Mouse (Mus musculus): ENCODE results near the gene Oxnad1.
"Not testable (repeated sequence)": the region's sequence is repeated elsewhere in the genome, so short reads cannot be mapped to it uniquely, and the experiment has no call there.

The Oxnad1 gene

DNA sequence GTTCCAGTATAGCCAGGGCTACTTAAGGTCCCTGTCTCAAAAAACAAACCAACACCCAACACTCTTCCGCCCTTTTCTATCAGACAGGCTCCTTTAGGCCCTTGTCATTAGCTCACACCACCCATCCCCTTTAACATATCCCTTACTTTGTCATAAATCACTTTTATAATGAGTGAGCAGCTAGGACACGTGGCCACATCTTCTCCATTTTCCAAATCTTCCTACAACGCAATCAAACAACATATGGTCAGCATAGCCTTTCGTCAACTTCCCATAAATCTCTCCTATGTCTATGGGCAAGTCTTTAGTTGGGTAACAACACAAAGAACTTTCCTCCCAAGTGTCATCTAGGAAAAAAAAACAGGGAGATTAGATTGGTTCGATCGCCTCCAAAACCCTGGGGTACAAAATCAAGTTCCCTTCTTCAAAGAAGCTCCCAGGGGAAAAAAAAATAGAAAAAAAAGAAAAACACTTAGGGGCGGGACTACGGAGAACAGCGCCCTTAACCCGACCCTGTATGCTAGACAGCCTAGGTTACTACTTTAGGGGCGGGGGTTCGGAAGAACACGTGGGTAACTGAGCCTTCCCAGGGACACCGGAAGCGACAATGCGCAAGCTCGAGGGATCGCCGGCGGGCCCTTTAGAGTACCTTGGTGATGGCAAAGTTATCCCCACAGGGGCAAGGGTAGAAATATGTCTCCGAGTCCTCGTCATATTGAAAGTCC lies at the start of gene Oxnad1:
Oxnad1 (plus strand) TSS at position 614 of the 725 bp plus-strand sequence.
- peak; percentile 94 for DNase-seq

DNA sequence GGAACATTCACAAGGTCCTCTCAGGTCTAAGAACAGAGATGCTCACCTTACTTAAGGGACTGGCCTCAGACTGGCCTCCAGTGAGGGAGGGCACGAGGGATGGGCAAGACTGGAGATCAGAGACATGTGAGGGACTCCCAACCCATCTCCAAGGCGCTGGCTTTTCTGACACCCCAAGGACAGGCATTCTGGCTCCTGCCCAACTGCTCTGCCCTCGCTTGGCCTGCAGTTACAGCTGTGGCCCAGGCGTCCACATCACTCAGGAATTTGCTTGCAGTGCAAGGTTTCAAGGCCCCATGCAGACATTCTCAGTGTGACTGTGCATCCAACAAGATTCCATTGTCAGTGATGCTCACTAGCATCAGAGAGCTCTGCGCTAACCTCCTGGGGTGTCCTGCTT lies 48.7 kb upstream of the Oxnad1 start:
- no peak for DNase-seq

DNA sequence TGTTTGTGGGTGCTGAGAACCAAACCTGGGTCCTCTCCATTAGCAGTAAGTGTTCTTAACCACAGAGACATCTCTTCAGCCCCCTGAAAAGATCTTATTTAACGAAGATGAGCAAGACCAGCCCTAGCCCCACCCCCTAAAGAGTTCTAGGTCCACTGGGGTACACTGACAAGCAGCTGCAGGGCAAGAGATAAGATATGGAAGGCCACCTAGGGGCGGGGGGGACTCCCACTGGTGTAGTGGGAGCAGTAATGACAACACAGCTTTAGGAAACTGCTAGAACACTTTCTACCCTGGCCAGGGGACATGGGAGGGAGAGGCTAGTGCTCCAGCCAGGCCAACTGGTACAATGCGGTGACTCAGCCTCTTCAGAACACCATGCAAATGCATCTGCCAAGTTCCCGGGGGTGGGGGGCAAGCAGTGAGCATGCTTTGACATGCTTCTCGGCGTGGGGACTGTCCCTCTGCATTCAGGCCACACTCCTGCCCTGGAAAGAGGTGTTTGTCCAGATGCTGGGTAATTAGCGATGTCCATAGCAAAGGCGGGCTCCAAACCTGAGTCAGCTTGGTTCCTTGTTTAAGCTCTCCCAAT lies 47.4 kb upstream of the Oxnad1 start:
- no peak for DNase-seq

- DNase-seq = no peak
Measured at GRCm38 (mm10) chr14:32042108-32042507, 43.1 kb upstream of the Oxnad1 start.

DNA sequence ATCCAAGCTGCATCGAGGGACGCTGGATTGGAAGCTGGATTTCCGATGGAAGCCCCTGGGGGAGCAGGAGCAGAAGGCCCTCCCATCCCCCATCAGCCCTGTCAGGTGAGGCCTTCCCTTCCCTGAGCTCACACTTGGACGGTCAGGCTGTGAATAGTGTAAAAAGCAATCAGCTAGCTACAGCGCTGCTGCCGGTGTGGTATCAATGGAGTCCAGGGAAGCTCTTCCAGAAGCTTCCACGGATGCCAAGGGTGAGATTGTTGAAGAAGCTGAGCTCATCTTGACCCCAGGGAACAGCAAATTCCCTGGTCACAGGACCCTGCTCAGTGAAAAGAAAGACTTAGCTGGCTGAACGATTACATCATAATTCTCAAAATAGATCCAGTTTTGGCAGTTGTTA lies 38.8 kb upstream of the Oxnad1 start:
- DNase-seq = no peak

DNA sequence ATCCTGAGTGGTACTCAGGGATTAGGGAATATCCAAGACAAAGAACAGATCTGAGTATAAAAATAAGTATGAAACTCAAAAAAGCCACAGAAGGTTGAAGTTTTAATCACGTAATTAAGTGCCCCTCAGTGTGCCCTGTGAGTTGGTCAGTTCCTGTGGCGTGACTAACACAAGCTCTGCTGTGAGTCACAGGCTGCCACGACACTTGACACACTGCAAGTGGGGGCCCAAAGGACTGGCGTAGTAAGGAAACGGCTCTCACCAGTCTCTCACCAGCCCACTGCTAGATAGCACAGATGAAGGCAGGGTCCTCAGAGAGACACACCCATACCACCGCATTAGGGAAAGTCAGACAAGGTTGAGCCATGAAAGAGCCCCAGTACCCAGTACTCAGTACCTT lies 35.0 kb upstream of the Oxnad1 start:
- no peak for DNase-seq

DNA sequence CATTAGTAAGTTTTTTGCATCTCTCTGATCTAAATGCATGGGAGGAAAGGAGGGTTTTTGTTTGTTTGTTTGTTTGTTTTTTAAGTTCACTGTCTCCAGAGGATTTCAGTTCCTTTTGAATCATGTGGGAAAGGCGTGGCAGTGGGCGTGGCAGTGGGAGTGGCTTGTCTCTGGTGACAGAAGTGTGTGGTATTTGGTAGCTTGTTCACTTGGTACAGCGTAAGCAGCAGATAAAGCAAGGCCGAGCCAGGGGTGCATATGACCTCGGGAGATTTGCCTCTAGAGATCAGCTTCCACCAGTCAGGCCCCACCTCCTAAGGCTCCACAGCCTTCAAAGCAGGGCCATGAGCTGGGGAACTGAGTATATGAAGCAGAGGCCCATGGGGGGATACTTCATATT lies 31.3 kb upstream of the Oxnad1 start:
- DNase-seq = no peak

DNA sequence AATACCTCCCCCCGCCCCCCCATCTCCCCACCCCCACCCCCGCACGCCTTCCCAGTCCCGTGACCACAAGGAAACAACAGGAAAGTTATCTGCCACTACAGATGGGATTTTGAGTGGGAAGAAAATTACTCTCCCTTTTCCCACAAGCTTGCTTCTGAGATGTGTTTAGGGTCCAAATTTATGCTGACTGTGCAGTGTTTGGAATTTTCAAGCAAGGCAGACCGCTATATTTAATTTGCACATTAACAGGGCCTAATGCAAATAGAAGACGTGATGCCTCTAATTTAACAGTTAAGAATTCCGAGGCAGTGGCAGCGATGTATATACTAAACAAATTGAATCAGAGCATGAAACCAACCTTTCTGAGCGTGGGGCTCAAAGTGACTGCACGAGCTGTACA lies 30.4 kb upstream of the Oxnad1 start:
- no peak for DNase-seq

DNA sequence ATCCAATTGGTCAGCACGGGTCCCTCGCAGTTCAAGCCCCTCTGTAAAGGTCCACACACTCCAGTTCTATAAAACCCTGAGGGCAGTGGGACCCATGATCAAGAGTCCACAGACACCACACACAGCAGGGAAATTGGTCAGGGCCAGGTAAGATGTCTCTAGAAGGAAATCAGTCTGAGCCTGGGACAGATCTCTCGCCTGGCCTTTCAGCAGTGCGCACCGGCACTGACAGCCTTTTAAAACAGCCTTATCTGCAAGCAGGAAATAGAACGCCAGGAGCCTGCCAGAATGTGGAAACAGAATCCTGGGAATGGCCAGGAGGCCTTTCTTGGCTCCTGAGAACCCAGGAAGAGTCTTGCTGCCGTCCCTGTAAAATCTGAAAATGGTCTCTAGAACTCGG lies 29.4 kb upstream of the Oxnad1 start:
- no peak for DNase-seq

DNA sequence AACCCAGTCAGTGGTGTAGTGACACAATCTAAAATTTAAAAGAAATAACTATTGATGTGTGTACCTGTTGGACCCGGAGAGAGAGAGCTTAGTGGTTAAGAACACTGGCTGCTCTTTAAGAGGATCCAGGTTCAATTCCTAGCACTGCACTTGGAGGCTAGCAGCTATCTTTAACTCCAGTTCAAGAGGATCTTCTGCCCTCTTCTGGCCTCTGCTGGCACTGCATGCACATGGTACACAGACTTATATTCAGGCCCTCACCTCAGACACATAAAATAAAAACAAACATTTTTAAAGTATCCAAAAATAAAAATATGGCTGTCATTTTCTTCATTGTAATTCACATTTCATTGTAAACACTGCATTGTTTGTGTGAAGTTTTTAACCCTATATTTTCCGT lies 28.5 kb upstream of the Oxnad1 start:
- no peak for DNase-seq

GRCm38 (mm10) chr14:32057664-32058063 lies 27.5 kb upstream of the Oxnad1 start:
- DNase-seq = no peak

DNA sequence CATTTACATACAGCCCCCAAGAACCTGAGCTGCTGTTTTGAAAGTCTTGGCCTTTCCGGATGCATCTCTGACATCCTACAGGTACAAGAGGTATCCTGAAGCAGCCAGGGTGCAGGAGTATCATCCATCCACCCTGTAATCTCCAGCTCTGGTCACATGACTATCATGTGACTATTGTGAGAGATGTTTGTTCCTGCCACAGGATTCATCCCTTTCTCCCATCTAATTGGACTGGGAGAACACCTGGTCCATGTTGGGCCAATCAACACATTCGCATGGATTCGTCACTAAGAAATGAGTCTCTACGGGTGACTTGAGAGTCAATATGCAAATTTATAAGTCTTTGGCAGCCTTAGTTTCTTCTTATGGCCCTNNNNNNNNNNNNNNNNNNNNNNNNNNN lies 23.8 kb upstream of the Oxnad1 start:
- no peak for DNase-seq

DNA sequence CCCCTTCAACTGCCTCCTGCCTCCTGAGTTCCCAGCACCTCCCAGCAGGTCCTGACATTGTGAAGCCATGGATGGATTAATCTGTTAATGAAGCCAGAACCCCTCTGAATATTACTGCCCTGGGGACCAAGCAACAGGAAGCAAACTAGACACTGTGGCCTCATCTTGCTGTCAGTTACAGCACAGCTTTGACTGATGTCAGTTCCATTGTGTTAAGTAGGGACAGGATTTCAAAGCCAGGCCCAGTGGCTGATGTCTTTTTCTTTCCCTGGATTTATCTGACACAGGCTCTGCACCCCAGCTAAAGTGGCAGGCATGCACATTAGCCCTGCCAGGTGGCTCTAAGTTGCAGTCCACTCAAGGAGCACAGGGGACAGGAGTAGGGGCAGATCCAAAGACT lies 12.4 kb upstream of the Oxnad1 start:
- DNase-seq = no peak

- DNase-seq = peak; percentile 7
Measured at GRCm38 (mm10) chr14:32073211-32073685, 11.9 kb upstream of the Oxnad1 start.

DNA sequence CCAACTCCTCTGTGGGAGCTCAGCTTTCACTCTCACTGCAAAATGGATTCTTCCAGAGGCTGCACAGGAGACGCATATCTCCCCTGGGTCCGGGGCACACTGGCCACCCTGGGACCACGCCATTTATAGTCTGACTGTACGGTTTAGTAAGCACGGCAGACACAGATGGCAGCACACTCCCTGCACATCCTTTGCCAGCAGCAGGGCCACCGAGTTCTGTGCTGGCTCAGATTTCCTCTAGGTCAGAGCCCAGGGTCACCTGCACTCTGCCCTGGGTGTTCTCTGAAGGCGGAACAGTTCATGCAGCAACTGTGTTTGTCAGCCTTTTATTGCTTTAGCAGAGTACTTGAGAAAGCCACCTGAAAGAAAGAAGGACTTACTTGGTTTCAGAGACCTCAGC lies 11.3 kb upstream of the Oxnad1 start:
- peak; percentile 14 for DNase-seq

- DNase-seq = peak; percentile 79
Measured at GRCm38 (mm10) chr14:32076896-32077575, 8.1 kb upstream of the Oxnad1 start.

DNA sequence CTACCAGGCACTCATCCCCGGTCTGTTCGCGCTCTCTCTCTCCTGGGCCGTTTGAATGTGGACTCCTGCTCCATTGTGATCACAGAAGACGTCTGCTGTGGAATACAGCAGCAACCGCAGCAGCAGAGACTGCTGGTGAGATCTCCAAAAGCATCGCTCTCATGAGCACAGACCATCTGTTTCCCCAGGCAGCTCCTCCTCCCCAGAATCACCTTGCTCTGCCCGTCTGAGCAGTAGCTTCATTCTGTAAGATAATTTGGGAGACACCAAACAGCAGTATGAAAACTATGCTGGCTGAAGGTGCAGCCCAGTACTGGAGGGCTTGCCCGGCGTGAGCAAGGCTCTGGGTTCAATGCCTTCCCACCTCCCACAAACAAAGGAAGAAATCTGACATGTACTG lies 4.1 kb upstream of the Oxnad1 start:
- DNase-seq = no peak

- DNase-seq = no peak
Measured at GRCm38 (mm10) chr14:32082891-32083290, 2.3 kb upstream of the Oxnad1 start.

- DNase-seq = no peak
Measured at GRCm38 (mm10) chr14:32083466-32083865, 1.7 kb upstream of the Oxnad1 start.

DNA sequence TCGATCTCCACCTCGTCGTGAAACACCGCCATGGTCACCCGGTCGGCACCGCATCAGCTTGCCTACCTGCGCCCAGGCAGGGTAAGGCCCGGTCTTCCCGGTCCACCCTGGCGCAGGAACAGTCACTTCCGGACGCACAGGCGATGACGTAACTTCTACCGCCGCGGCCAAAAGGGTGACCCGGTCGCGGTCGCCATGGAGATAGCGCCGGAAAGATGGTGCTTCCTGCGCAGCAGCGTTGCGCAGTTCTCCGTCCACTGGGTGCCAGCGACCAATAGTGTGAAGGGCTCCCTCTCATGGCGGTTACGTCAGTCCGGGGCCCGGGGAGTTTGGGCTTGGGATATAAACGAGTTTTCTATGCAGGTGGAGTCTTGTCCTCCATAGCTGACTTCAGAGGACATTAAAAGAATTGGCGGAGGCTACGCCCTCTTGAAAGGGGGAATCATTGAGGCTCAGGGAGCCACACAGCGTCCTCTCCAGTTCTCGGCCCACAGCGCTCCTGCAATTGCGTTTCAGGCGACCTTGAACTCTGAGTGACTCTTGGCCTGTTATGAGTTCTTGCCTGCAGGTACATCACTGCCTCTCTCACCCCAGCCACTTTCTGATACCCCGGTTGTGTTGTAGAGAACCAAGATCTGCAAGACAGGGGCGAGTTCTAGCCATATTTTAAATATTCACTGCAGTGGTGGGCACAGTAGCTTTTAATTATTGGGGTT lies 470 bp downstream of the Oxnad1 start, which contains the start of gene Dph3:
Dph3 (minus strand) TSS at position 244 of the 716 bp plus-strand sequence.
- DNase-seq = peak; percentile 98

- DNase-seq = peak; percentile 23
Measured at GRCm38 (mm10) chr14:32086226-32086625, 1.1 kb downstream of the Oxnad1 start.

DNA sequence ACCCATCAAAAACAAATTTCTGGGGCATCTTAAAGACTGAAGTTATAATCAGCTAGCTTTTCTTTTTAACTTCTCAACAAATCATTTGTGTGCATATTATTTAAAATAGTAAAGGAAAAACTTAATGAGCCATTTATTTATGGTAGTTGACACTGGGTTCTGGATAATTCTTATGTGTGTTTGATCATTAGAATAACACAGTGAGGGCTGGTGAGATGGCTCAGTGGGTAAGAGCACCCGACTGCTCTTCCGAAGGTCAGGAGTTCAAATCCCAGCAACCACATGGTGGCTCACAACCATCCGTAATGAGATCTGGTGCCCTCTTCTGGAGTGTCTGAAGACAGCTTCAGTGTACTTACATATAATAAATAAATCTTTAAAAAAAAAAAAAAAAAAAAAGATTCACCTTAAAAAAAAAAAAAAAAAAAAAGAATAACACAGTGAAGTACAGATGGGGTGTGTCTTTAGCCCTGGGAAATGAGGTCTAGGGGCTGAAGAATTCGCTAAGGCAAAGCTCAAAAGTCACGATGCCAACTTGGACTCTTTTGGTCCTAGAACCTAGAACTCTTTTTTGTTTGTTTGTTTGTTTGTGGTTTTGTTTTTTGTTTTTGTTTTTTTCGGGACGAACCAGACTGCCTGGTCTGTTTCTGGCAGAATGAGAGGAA lies 2.5 kb downstream of the Oxnad1 start:
- not testable (repeated sequence) for DNase-seq

- peak; percentile 58 for DNase-seq
Measured at GRCm38 (mm10) chr14:32091124-32091523, 6.0 kb downstream of the Oxnad1 start.

Data from embryo, embryonic 11 days (tissue).